Mouse (Mus musculus) cerebellum, postnatal 25 days (tissue): Measurements from ENCODE around the gene Zswim3.
"Not testable (repeated sequence)": the region's sequence is repeated elsewhere in the genome, so short reads cannot be mapped to it uniquely, and the experiment has no call there.

Experiments
- DNase-seq, 2 experiments: peaks; one replicate each; pipeline ENCODE4 v3.0.0; 2021; ENCODE audit warnings: mixed read lengths in 2 of 2

Zswim3 gene

DNA sequence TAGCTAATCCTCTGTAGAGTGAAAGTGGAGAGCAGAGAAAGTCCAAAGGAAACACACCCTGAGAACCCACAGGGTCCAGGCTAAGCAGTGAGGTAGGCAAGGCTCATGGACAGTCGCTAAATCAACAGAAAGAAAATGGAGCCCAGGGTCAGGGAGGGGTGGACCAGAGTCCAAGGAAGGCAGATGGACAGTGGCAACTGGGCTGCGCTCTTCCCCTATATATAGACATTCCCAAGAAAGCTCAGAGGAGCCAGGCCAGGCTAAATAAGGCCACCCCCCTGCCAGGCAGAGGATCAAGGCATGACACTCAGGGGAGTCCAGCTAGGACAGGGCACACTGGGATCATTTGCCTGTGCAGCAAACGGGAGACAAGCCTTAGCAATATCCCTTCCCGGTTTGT lies 23.0 kb upstream of the Zswim3 start:
- DNase-seq = no peak

DNA sequence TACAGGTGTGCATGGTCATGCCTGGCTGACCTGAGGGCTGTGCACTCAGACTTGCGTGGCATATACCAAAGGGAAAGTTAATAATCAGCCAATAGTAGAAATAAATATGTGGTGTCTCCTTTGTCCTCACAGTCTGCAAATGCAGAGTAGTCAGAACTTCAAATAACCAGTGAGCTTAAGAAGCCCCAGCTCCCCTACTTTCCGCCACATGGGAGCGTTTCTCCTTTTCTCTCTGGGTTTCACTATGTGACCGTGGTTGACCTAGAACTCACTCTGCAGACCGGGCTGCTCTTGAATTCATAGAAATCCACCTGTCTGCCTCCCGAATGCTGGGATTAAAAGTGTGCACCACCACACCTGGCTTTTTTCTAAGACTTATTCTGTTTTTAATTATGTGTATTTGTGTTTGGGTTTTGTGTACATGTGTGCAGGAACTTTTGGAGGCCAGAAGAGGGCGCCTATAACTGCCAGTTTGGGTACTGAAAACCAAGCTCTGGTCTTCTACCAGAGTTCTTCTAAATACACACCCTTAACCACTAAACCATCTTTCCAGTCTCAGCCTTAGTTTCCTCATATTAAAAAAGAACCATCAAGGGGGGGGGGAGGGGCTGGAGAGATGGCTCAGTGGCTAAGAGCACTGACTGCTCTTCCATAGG lies 20.8 kb upstream of the Zswim3 start:
- DNase-seq = no peak

DNA sequence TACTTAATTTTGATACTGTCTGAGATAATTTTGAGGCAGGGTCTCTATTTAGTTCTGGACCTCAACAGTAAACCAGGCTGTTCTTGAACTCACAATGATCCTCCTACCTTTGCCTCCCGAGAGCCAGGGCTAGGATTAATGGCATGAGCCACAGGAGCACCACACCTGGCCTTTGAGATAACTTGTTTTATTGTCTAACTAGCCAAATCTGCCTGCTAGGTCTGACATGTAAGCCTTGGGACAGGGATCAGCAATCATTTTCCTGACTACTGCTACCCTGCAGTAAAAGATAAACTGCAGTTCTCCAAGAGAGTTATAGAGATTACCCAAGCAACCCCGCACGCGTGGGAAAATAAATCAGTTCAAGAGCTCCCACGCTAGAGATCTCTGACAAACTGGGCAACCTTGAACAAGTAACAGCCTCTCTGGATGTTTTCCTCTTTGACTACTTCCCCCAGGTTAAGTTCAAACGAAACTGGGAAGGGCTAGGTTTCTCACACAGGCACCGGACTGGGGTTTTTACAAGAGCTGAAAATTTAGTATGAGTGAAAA lies 20.0 kb upstream of the Zswim3 start:
- DNase-seq = no peak

DNA sequence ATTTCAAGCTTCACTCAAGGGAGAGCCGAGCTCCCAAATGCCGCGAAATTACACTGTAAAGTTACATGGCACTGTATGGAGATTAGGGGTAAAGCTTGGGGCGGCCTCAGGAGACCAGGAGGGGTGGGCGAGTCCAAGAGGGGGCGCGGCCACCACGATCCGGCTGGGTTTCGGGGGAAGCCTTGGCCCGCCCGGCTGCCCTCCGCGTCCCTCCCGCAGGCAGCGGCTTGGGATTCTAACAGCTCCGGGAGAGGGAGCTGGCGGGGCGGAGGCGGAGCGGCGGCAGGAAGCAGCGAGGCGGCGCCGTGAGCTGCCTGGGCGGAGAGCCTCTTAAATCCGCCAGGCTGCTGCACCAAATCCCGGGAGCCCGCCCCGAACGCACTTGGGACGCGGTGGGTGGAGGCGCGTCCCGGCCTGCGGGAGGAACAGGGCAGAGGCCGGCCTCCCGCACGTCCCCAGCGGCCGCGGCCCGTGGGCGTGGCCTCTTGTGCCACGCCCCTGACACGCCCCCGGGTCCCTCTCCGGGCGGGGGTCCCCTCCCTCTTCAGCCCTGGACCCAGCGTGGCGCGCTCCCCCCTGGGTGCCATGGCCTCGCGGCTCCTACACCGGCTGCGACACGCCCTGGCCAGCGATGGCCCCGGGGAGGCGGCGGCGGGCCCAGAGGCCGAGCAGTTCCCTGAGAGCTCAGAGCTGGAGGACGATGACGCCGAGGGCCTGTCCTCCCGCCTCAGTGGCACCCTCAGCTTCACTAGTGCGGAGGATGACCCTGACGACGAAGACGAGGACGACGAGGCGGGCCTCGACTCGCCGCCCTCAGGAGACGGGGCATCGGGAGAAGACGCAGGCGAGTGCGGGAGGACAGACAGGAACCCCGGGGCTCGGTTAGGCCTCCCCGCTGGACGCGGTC lies 19.2 kb upstream of the Zswim3 start, which contains the start of gene Snx21:
TSS of gene Snx21 (plus strand) at position 343 of the 907 bp plus-strand sequence.
- peak; percentile 91 to 94 for DNase-seq

DNA sequence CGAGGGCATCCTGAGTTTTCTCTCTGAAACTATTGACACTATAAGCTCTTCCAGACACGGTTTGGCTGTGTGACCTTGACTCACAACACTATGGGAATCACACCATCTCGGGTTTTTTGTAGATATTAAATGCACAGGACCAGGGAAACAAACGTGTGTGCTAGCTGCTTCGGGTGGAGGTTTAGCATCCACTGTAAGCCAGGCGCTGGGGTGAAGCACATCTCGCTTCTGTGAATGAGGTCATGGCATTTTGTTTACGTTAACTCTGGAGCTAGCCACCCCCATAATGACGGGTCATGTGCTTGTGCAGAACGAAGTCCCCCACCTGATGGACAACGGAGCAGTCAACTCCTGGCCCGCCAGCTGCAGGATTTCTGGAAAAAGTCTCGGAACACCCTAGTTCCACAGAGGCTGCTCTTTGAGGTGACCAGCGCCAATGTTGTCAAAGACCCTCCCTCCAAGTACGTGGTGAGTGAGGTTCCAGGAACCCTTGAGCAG lies 18.5 kb upstream of the Zswim3 start:
- peak in 1 of 2 experiments; percentile 45 for DNase-seq

DNA sequence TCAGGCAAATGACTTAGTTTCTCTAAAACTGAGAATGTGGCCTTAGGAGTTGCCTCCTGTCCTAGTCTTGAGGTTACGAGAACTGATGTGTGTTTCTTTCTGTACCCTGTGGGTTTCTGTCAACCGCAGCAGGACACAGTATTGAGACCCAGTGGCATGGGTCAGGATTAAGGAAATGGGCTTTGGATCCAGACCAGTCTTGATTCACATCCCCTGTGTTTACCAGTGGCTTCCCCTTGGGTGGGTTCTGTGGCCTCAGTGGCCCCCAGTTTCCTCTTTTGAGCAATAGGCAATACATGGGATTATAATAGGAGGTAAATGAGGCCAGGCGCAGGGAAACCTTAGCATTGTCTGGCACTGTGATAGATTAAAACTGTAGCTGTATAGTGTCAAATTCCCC lies 17.9 kb upstream of the Zswim3 start:
- no peak for DNase-seq

DNA sequence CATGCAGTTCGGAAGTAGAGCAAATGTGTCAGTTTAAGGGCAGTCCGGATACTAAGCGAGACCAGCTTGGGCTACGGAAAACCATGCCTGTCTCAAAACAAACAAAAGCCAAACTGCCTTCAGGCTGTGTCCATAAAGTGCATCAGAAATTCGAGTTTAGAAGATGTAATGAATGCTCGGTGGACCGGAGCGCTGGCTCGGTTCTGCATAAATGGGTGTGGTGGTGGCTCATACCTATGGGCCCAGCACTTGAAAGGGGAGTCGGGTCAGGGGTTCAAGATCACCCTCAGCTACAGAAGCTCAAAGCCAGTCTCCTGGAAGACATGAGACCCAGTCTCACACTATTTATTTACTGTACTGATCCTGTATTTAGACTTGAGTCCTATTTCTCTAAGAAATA lies 17.1 kb upstream of the Zswim3 start:
- DNase-seq = no peak

DNA sequence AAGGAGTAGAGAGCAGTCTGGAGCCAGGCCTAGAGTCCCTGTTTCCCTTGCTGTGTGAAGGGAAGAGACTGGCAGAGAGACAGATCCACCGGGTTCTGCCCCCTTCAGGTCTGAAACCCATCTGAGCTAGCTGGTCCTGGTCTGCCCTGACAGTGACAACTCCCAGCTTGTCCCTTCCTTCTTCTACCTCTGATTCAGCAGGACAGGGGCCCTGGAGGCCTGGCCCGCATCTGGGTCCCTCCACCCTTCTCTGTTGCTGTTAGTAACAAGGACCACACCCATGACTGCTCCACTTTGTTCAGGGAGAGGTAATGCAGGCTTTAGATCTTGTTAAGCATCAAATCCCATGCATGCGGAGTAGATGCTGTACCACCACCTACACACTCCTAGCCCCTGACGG lies 16.5 kb upstream of the Zswim3 start:
- no peak for DNase-seq

DNA sequence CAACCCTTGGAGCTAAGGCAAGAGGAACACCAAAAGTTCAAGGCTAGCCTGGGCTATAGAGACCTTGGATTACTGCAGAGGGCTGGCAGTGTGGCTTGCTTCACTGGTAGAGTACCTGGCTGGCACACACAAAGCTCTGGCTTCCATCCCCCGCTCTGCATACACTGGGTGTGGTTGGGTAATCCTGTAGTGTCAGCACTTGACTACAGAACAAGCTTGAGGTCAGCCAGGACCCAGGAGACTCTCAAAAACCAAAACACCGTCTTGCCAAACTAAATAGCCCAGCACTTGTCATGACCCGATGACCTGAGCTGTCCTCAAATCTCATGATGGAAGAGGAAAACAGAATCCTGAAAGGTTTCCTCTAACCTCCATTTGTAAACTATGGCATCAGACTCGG lies 14.4 kb upstream of the Zswim3 start:
- DNase-seq = no peak

DNA sequence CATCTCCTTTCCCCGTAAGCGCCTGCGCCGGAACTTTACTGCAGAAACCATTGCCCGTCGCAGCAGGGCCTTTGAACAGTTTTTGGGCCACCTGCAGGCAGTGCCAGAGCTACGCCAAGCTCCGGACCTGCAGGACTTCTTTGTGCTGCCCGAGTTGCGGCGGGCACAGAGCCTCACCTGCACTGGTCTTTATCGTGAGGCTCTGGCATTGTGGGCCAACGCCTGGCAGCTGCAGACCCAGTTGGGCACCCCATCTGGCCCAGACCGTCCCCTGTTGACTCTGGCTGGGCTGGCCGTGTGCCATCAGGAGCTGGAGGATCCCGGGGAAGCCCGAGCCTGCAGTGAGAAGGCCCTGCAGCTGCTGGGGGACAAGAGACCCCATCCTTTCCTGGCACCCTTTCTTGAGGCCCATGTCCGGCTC lies 13.0 kb upstream of the Zswim3 start:
- peak; percentile 69 for DNase-seq

DNA sequence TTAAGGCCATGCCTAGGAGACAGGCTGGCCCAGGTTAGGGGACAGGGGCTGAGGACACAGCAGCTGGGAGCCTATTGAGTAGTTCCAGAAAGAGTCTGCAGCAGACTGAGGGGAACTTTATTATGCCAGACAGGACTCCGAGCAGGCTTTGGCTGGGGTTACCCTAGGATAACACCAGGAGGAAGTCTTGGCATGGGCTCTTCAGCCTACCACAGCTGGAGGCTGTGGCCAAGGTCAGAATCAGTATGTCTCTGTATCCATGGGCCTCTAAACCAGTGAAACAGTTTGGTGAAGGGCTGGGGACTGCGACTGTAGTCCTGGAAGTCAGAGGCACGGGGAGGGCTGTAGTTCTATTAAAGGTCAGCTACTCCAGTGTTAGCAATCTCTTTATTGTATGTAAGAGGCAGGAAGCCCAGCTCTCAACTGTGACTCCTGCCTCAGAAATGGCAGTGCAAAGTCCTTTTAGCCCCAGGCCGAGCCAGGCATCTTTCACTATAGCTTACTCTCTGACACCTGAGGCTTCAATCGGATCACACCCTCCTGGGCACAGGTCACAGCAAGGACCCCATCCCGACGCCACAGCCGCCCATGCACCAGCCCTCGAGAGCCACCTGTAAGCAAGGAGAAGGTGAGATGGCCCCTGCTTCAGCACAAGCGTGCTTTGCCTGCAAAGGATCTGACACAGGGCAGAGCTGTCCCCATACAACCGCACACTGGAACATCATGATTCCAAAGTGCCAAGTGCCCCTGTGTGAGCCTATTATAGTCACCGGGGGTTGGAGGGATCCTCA lies 12.3 kb upstream of the Zswim3 start:
- peak in 1 of 2 experiments; percentile 12 for DNase-seq

DNA sequence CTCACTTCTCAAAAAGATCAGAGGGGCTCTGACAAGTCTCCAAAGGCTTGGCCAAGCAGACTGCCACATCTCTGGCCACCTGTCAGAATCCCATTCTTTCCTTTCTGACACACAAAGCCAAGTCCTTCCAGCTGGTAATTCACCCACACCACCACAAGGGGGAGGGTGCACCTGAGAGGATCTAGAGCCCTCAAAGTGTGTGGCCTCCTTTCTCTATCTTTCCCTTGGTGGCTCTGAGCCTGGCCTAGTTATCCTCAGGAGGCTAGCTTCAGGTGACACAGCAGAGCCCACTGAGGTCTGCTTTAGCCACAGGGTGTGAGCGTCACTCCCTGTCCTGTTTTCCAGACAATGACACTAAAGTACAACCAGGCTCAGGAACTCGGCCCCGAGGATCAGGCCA lies 11.7 kb upstream of the Zswim3 start:
- peak; percentile 78 to 85 for DNase-seq

DNA sequence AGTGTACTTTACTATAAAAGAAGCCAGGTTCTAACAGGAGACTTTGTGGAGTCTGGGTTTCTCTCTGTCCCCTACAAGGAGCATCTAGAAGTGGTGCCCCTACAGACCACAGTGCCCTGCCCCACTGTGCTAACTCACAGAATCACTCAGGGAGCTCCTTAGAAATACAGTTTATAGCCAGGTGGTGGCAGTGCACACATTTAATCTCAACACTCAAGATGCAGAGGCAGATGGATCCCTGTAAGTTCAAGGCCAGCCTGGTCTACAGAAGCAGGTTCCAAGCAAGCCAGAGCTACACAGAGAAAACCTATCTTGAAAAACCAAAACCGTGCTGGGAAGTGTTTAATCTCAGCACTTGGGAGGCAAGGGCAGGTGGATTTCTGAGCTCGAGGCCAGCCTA lies 11.1 kb upstream of the Zswim3 start:
- DNase-seq = no peak

DNA sequence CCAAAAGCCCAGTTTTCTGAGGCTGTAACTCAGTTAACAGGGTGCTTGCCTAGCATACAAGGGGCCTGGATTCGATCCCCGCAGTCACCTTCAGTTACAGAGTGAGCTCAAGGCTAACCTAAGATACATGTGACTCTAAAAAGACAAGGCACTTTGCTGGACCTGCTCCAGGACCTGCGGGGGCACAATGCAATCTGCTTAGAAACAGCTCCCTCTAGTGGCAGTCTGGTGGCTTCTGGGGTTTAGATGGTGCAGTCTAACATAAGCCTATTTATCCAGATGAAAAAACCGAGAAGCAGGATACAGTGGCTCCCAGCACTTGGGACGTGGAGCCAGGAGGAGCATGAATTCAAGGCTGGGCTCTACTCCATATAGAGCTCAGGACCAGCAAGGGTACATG lies 10.6 kb upstream of the Zswim3 start:
- peak; percentile 85 to 94 for DNase-seq

DNA sequence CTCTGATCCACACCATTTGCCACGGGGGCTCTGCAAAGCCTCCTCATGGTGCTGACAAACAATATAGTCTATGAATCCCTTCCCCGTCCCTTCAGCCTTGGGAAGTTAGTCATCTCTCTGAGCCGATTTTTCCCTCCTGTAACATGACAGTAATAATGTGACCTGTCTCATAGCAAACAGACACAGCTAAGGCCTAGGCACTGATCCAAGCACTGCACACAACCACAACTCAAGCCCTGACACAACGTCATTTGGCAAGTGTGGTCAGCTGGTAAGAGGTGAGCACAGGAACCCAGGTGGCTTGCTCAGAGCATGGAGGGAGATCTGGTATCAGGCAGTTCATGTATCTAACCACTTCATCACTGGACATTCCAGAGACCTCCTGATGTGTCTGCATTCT lies 9.0 kb upstream of the Zswim3 start:
- no peak for DNase-seq

DNA sequence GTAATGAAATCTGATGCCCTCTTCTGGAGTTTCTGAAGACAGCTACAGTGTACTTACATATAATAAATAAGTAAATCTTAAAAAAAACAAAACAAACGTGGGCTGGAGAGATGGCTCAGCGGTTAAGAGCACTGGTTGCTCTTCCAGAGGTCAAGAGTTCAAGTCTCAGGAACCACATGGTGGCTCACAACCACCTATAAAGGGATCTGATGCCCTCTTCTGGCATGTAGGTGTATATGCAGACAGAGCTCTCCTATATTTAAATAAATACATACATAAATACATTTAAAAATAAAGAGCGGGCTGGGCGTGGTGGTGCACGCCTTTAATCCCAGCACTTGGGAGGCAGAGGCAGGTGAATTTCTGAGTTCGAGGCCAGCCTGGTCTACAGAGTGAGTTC lies 6.3 kb upstream of the Zswim3 start:
- DNase-seq = not testable (repeated sequence)

DNA sequence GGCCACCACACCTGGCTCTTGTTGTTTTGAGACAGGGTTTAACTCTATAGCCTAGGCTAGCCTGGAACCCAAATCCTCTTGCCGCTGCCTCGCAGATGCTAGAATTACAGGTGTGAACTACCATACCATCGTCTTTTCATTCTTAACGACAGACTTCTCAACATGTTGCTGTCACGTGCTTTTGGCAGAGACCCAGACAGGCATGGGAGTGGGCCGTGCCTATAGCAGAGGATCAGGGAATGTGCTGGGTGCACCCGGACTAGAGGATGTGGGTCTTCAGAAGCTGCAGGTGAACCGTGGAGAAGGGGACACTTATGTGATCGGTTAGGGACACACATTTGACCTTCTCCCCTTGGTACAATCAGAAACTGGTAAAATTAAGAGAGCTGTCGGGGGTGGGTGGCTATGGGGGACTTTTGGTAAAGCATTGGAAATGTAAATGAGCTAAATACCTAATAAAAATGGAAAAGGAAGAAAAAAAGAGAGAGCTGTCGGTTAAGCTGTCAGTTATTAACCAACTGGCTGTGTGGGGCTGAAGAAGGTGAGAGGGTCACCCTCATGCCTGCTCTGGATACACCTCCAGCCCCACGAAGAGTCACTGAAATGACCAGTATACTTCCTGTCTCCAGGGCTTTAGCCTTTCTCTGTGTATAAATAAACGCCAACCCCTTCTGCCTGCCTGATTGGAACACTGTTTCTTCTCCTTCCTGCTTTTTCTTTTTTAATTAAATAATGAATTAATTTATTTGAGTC lies 4.5 kb upstream of the Zswim3 start:
- DNase-seq = no peak

DNA sequence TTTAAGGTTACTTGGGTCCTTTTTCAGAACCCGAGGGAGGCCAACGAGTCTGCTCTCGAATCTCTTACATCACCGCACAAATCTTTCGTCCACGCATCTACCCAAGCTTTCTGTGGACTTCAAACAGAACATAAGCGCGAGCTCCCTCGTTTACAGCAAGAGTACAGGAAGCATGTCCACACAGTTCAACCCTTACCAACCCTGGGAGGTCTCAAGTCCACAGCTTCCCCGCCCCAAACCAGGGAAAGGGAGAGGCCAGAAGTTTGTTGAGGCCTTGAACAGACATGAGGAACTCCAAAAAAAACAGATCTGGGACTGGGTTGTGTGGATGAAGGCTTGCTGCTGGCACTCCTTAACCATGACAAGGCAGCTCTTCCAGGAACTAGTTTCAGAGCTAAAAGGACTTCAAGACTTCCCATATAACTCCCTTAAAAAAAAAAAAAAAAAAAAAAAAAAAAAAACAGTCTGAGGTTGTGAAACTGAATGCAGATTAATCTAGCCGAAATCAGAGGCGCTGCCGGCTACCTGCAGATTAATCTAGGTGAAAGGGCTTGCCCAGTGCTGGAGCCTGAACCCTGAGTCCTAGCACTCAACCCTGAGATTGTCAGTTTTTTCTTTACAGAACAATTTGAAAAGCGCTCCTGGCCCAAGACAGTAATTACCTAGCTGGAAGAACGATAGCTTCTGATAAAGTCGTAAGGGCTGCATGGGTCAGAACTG lies 1.5 kb upstream of the Zswim3 start:
- no peak for DNase-seq

DNA sequence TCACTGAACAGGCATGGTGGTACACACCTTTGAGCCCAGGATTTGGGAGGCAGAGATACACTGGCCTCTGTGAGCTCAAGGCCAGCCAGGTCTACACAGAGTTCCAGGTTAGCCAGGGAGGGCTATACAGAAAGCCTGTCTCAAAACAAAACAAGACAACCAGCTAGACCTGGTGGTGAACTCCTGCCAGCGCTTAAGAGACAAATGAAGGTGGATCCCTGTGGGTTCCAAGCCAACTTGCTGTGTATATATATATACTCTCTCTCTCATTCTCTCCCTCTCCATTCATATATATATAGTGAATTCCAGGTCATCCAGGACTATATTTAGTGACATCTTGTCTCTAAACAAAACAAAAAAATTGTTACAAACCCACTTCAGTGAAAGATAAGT lies 981 bp upstream of the Zswim3 start:
- no peak for DNase-seq

DNA sequence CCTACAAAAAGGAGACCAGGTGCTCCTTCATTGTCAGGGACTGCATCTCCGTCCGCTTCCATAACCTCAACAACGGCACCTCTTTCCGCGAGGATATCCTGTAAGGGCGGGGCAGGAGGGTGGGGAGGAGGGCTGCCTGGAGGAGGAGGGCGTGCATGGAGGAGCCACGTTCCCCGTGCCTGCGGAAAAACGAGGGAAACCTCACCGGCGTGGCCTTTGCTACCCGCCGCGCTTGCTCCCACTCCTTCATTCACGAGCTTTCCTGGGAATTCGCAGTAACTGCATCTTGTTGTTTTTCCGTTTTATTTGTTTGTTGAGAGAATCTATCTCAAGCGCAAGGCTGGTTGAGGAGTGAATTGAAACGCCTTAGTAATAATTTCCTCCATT lies 427 bp downstream of the Zswim3 start:
- DNase-seq = no peak

DNA sequence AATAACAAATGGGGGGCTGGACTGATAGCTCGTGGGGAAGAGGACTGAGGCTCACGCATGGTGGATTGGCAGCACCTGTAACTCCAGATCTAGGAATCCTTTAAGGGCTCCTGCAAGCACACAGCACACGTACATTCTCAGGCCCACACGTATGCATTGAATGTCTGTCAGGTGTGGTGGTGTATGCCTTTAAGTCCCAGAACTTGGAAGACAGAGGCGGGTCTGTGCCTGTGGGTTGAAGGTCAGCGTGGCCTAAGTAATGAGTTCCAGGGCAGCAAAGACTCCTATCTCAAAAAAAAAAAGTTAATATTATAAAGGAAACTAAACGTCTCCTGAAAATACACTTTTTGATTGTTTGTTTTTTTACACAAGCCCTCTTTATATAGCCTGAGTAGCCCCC lies 1.7 kb downstream of the Zswim3 start:
- DNase-seq = no peak

DNA sequence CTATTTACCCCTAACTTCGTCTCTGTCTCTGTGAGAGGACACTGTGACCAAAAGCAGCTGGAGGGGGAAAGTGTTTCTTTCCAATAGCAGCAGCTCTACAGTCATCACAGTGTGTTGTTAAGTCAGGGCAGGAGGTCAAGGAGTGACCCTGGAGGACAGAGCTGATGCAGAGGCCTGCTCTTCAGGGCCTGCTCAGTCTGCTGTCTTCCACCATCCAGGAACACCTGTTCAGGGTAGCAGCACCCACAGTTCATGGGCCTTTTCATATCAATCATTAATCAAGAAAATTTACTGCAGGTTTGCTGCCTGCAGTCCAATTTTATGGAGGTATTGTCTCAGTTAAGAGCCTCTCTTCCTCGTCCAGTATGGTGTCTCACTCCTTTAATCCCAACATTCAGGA lies 8.7 kb downstream of the Zswim3 start:
- no peak for DNase-seq
